Mouse (Mus musculus) ES-E14 (cell line): ENCODE measurements around the gene Cd177.

Experiments
- HCFC1 ChIP-seq: IDR thresholded peaks from 2 replicates; pipeline ENCODE4 v1.6.1; 2012; ENCODE audit warnings: low read length, inconsistent platforms, borderline replicate concordance; ENCODE audit not compliant: insufficient read depth
- ZC3H11A ChIP-seq: IDR thresholded peaks from 2 replicates; pipeline ENCODE4 v1.6.1; 2012; ENCODE audit warnings: low read depth, mild to moderate bottlenecking, inconsistent platforms, low read length, borderline replicate concordance

DNA sequence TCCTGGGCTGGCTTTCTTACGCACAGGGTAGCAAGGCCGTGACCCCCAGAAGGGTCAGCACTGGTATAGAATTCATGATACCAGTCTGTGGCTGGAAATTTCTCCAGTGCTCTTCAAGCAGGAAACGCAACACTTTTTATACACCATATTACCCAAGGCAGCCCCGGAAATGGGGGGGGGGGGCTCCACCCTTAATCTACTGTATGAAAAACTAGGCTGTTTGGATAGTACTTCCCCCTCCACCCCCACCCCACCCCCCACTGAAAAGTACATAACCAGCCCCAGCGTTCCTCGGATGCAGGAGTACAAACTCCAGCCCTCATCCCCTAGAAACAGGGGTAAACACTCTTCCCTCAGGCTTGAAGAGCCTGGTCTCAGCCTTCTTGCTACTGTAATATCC lies at the start of gene Cd177:
- no peak for TF ChIP-seq ZC3H11A
- no peak for TF ChIP-seq HCFC1
